Mouse (Mus musculus) cortical plate, adult 2 months (tissue): ENCODE results near the gene Rtn4.

Experiments used
- CTCF ChIP-seq: fragments of 200-500 bp; IDR thresholded peaks from 2 replicates; pipeline ENCODE4 v1.5.1; 2011; ENCODE audit warnings: mild to moderate bottlenecking, control low read depth, low read length; ENCODE audit not compliant: insufficient read depth; ENCODE audit errors: extremely low read depth
- POLR2A ChIP-seq: fragments of 200-500 bp; IDR thresholded peaks from 2 replicates; pipeline ENCODE4 v1.6.1; 2011; ENCODE audit warnings: mild to moderate bottlenecking, low read length, control low read depth; ENCODE audit not compliant: insufficient read depth; ENCODE audit errors: extremely low read depth

GRCm38 (mm10) chr11:29745513-29745912 is 52.8 kb downstream of the Rtn4 start:
- TF ChIP-seq CTCF, result no peak
- TF ChIP-seq POLR2A, result no peak
